Mouse (Mus musculus) kidney, postnatal 4 days (tissue): ENCODE data around the gene Bola1.
"Not testable (repeated sequence)": the region's sequence is repeated elsewhere in the genome, so short reads cannot be mapped to it uniquely, and the experiment has no call there.

Experiments
- DNase-seq, 2 experiments: peaks; one replicate each; pipeline ENCODE4 v3.0.0; 2021; ENCODE audit warnings: mixed read lengths in 2 of 2

Bola1 gene

GRCm38 (mm10) chr3:96246427-96246856 is 26.9 kb upstream of the Bola1 start, which contains the start of gene Hist2h3c1:
TSS of gene Hist2h3c1 (plus strand) at chr3:96246685.
- DNase-seq = not testable (repeated sequence)

GRCm38 (mm10) chr3:96246018-96246417 is 26.5 kb upstream of the Bola1 start:
- DNase-seq = not testable (repeated sequence)

GRCm38 (mm10) chr3:96245003-96245886 is 25.7 kb upstream of the Bola1 start, which contains the start of gene Hist2h2aa1:
TSS of gene Hist2h2aa1 (plus strand) at chr3:96245497.
- peak; percentile 86 to 91 for DNase-seq

- DNase-seq = no peak
Observed at GRCm38 (mm10) chr3:96243921-96244572, 24.5 kb upstream of the Bola1 start.

- DNase-seq = no peak
Observed at GRCm38 (mm10) chr3:96240799-96241197, 21.3 kb upstream of the Bola1 start.

GRCm38 (mm10) chr3:96239949-96240798 is 20.7 kb upstream of the Bola1 start, which contains the start of gene Hist2h2aa2:
TSS of gene Hist2h2aa2 (minus strand) at chr3:96240276.
- DNase-seq = peak; percentile 94 to 97

GRCm38 (mm10) chr3:96238954-96239793 is 19.7 kb upstream of the Bola1 start, which contains the start of gene Hist2h3c2:
TSS of gene Hist2h3c2 (minus strand) at chr3:96239127.
- peak; percentile 42 to 73 for DNase-seq

- DNase-seq = peak in 1 of 2 experiments; percentile 7
Observed at GRCm38 (mm10) chr3:96237904-96238511, 18.5 kb upstream of the Bola1 start.

GRCm38 (mm10) chr3:96237335-96237903 is 17.9 kb upstream of the Bola1 start:
- DNase-seq = peak in 1 of 2 experiments; percentile 8

GRCm38 (mm10) chr3:96236834-96237334 is 17.4 kb upstream of the Bola1 start:
- peak in 1 of 2 experiments; percentile 10 for DNase-seq

GRCm38 (mm10) chr3:96235836-96236235 is 16.3 kb upstream of the Bola1 start:
- no peak for DNase-seq

- no peak for DNase-seq
Observed at GRCm38 (mm10) chr3:96234914-96235313, 15.4 kb upstream of the Bola1 start.

- DNase-seq = no peak
Observed at GRCm38 (mm10) chr3:96231758-96232120, 12.2 kb upstream of the Bola1 start.

- DNase-seq = no peak
Observed at GRCm38 (mm10) chr3:96230910-96231757, 11.6 kb upstream of the Bola1 start.

- no peak for DNase-seq
Observed at GRCm38 (mm10) chr3:96230404-96230803, 10.9 kb upstream of the Bola1 start.

GRCm38 (mm10) chr3:96228828-96229227 is 9.3 kb upstream of the Bola1 start:
- DNase-seq = no peak

- DNase-seq = no peak
Observed at GRCm38 (mm10) chr3:96226695-96227648, 7.5 kb upstream of the Bola1 start.

GRCm38 (mm10) chr3:96225421-96225820 is 5.9 kb upstream of the Bola1 start:
- DNase-seq = no peak
